Mouse (Mus musculus) C2C12 (cell line): Measurements from ENCODE around the gene Hsd17b3.
"Not testable (repeated sequence)": the region's sequence is repeated elsewhere in the genome, so short reads cannot be mapped to it uniquely, and the experiment has no call there.

Experiments used
- CTCF ChIP-seq: IDR thresholded peaks from one replicate; pipeline ENCODE4 v1.5.1; 2011; ENCODE audit not compliant: control insufficient read depth, insufficient read depth, insufficient read length
- MAX ChIP-seq: IDR thresholded peaks from one replicate; pipeline ENCODE4 v1.6.1; 2011; ENCODE audit warnings: mild to moderate bottlenecking, control low read depth

DNA sequence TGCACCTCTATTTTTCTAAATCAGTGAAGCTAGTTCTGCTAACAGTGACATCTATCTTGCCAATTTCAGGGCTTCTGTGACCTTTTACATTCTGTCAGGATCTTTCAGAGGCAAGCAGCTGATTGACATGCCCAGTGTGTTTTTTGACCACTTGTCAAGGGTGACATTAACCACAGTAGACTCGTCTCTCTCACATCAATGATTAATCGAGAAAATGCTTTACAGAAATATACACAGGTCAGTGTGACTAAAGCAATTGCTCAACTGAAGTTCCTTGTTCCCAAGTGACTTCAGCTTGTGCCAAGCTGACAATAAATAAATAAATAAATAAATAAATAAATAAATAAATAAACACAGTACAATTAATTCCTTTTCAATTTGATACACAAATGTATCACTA lies 36.7 kb downstream of the Hsd17b3 start:
- TF ChIP-seq CTCF, MAX: not testable (repeated sequence)
